Mouse (Mus musculus) kidney, embryonic 14.5 days (tissue): ENCODE data around the gene Opn4. TPM values are rescaled to one million over a fixed set of nuclear protein-coding genes. Genes with fewer than 3 reads are reported as not detected.

Experiments used
- ATAC-seq: fragments of 200-750 bp; cut with Nextera tagmentation; 2 replicates; pipeline ENCODE4 v1.8.0; 2017; ENCODE audit warnings: moderate number of reproducible peaks, mild to moderate bottlenecking, moderate TSS enrichment, moderate library complexity; ENCODE audit not compliant: low FRiP score, low TSS enrichment
- H3K27ac ChIP-seq: fragments of 300-500 bp; sonication (generic); 2 replicates; pipeline ENCODE4 v1.5.1; 2014; ENCODE audit warnings: low read depth, mild to moderate bottlenecking, low read length, moderate library complexity, mixed read lengths
- H3K27me3 ChIP-seq: fragments of 300-500 bp; sonication (generic); 2 replicates; pipeline ENCODE4 v1.6.1; 2014; ENCODE audit warnings: mild to moderate bottlenecking, low read length; ENCODE audit not compliant: control insufficient read depth, insufficient read depth
- H3K36me3 ChIP-seq: fragments of 300-500 bp; sonication (generic); 2 replicates; pipeline ENCODE4 v1.6.1; 2014; ENCODE audit warnings: low read length, mixed read lengths; ENCODE audit not compliant: control insufficient read depth, insufficient read depth
- H3K4me1 ChIP-seq: fragments of 300-500 bp; sonication (generic); 2 replicates; pipeline ENCODE4 v1.6.1; 2014; ENCODE audit warnings: low read length, mixed read lengths; ENCODE audit not compliant: control insufficient read depth, insufficient read depth
- H3K4me2 ChIP-seq: fragments of 300-500 bp; sonication (generic); replicated peaks from 2 replicates; pipeline ENCODE4 v1.6.1; 2014; ENCODE audit warnings: low read depth, mild to moderate bottlenecking, low read length
- H3K4me3 ChIP-seq: fragments of 300-500 bp; sonication (generic); 2 replicates; pipeline ENCODE4 v1.5.1; 2014; ENCODE audit warnings: mild to moderate bottlenecking, low read length
- H3K9ac ChIP-seq: fragments of 300-500 bp; sonication (generic); 2 replicates; pipeline ENCODE4 v1.6.1; 2014; ENCODE audit warnings: low read depth, mild to moderate bottlenecking, low read length, moderate library complexity
- H3K9me3 ChIP-seq: fragments of 300-500 bp; sonication (generic); 2 replicates; pipeline ENCODE4 v1.6.1; 2016; ENCODE audit warnings: low read length; ENCODE audit not compliant: control insufficient read depth
- WGBS: fragments of 180-500 bp; shearing (Covaris S2); extraction: QIAGEN DNeasy Blood & Tissue Kit; methylation state at CpG from one replicate; pipeline ENCODE4 v1.1.7; 2014; 5-methylcytosine and 5-hydroxymethylcytosine counted together
- polyA plus RNA-seq: library from polyadenylated mRNA; unstranded; fragments of >200 nt; fragmentation: Nextera tagmentation; extraction: Ambion mirVana; gene quantifications from 2 replicates; pipeline ENCODE4 v1.2.1, GENCODE M21; 2014

Opn4 gene
- polyA plus RNA-seq, 1 experiment from 2014 or later: 0.20 TPM

GRCm38 (mm10) chr14:34558947-34559346, 41.0 kb downstream of the Opn4 start:
- Histone ChIP-seq H3K9ac (no peak overlapping the region), H3K4me3 (no peak overlapping the region), H3K4me2 (no peak overlapping the region), H3K4me1 (no peaks in the 10 kb centered on the region), H3K27ac (no peak overlapping the region), H3K9me3 (no peaks in the 10 kb centered on the region), H3K36me3 (no peaks in the 10 kb centered on the region), H3K27me3 (no peaks in the 10 kb centered on the region)
- no peak for ATAC-seq
- WGBS: 82% methylated on average over 9 of the region's 9 CpGs

GRCm38 (mm10) chr14:34555211-34555610, 44.7 kb downstream of the Opn4 start:
- H3K9ac ChIP-seq: no peak overlapping the region
- no peak overlapping the region for H3K27ac ChIP-seq
- peaks cover 4% of the 10 kb centered on the region; the same call in 1 of the 2 replicates for H3K27me3 ChIP-seq
- WGBS: 58% methylated on average over 13 of the region's 13 CpGs
- H3K4me3 ChIP-seq: no peak overlapping the region
- no peaks in the 10 kb centered on the region for H3K36me3 ChIP-seq
- ATAC-seq: no peak
- H3K4me2 ChIP-seq: no peak overlapping the region
- H3K4me1 ChIP-seq: no peaks in the 10 kb centered on the region
- no peaks in the 10 kb centered on the region for H3K9me3 ChIP-seq

GRCm38 (mm10) chr14:34554047-34554446, 45.9 kb downstream of the Opn4 start:
- peaks cover 4% of the 10 kb centered on the region; the same call in 1 of the 2 replicates for H3K27me3 ChIP-seq
- no peak for ATAC-seq
- H3K9me3 ChIP-seq: no peaks in the 10 kb centered on the region
- no peaks in the 10 kb centered on the region for H3K4me1 ChIP-seq
- no peak overlapping the region for H3K27ac ChIP-seq
- no peak overlapping the region for H3K9ac ChIP-seq
- no peak overlapping the region for H3K4me2 ChIP-seq
- H3K36me3 ChIP-seq: no peaks in the 10 kb centered on the region
- H3K4me3 ChIP-seq: no peak overlapping the region
- WGBS: 70% methylated on average over 3 of the region's 3 CpGs

- no peak overlapping the region for H3K4me3 ChIP-seq
- H3K4me2 ChIP-seq: no peak overlapping the region
- peaks cover 4% of the 10 kb centered on the region; the same call in 1 of the 2 replicates for H3K27me3 ChIP-seq
- H3K36me3 ChIP-seq: no peaks in the 10 kb centered on the region
- 47% methylated on average over 6 of the region's 6 CpGs for WGBS
- no peak overlapping the region for H3K27ac ChIP-seq
- no peaks in the 10 kb centered on the region for H3K4me1 ChIP-seq
- H3K9me3 ChIP-seq: no peaks in the 10 kb centered on the region
- no peak overlapping the region for H3K9ac ChIP-seq
- no peak for ATAC-seq
Measured at GRCm38 (mm10) chr14:34553470-34553869, 46.5 kb downstream of the Opn4 start.

GRCm38 (mm10) chr14:34552226-34552625, 47.7 kb downstream of the Opn4 start:
- Histone ChIP-seq H3K9ac (no peak overlapping the region; the same call in 1 of the 2 replicates), H3K9me3 (no peaks in the 10 kb centered on the region), H3K27me3 (peaks cover 4% of the 10 kb centered on the region; the same call in 1 of the 2 replicates), H3K4me3 (no peak overlapping the region), H3K4me1 (peaks cover 4% of the 10 kb centered on the region; the same call in 1 of the 2 replicates), H3K36me3 (no peaks in the 10 kb centered on the region), H3K27ac (no peak overlapping the region), H3K4me2 (no peak overlapping the region)
- 91% methylated on average over 5 of the region's 5 CpGs for WGBS
- no peak for ATAC-seq

GRCm38 (mm10) chr14:34549004-34549671, 50.8 kb downstream of the Opn4 start:
- Histone ChIP-seq H3K9me3 (no peaks in the 10 kb centered on the region), H3K9ac (peak overlapping the region; percentile 70), H3K4me3 (peak overlapping the region; percentile 68), H3K4me1 (peaks cover 10% of the 10 kb centered on the region; the same call in 1 of the 2 replicates), H3K4me2 (peak overlapping the region; percentile 89), H3K27me3 (peaks cover 4% of the 10 kb centered on the region; the same call in 1 of the 2 replicates), H3K36me3 (no peaks in the 10 kb centered on the region), H3K27ac (peak overlapping the region; percentile 59)
- 1% methylated on average over 51 of the region's 55 CpGs for WGBS
- ATAC-seq: peak; percentile 96

GRCm38 (mm10) chr14:34548391-34549001, 51.4 kb downstream of the Opn4 start:
- Histone ChIP-seq H3K4me1 (peaks cover 10% of the 10 kb centered on the region; the same call in 1 of the 2 replicates), H3K9me3 (no peaks in the 10 kb centered on the region)

GRCm38 (mm10) chr14:34544545-34544944, 55.4 kb downstream of the Opn4 start:
- Histone ChIP-seq H3K9ac (no peak overlapping the region), H3K27ac (no peak overlapping the region), H3K9me3 (no peaks in the 10 kb centered on the region), H3K27me3 (peaks cover 4% of the 10 kb centered on the region; the same call in 1 of the 2 replicates), H3K4me2 (no peak overlapping the region), H3K4me1 (peaks cover 13% of the 10 kb centered on the region; the same call in 1 of the 2 replicates), H3K36me3 (no peaks in the 10 kb centered on the region), H3K4me3 (no peak overlapping the region)
- 79% methylated on average over 2 of the region's 2 CpGs for WGBS
- ATAC-seq: no peak

More at GRCm38 (mm10) chr14:34548391-34549001, 51.4 kb downstream of the Opn4 start:
- peak; percentile 56 for ATAC-seq
- Histone ChIP-seq H3K9ac (peak overlapping the region; percentile 70), H3K4me3 (peak overlapping the region; percentile 68), H3K4me2 (peak overlapping the region; percentile 89), H3K27ac (peak overlapping the region; percentile 59), H3K27me3 (peaks cover 4% of the 10 kb centered on the region; the same call in 1 of the 2 replicates), H3K36me3 (no peaks in the 10 kb centered on the region)
- WGBS: under 1% methylated on average over 27 of the region's 27 CpGs

- H3K9ac ChIP-seq: no peak overlapping the region
- no peak overlapping the region for H3K27ac ChIP-seq
- peaks cover 13% of the 10 kb centered on the region; the same call in 1 of the 2 replicates for H3K4me1 ChIP-seq
- no peak overlapping the region for H3K4me2 ChIP-seq
- no peaks in the 10 kb centered on the region for H3K36me3 ChIP-seq
- ATAC-seq: no peak
- H3K27me3 ChIP-seq: peaks cover 4% of the 10 kb centered on the region; the same call in 1 of the 2 replicates
- WGBS: 89% methylated on average over 6 of the region's 6 CpGs
- H3K9me3 ChIP-seq: no peaks in the 10 kb centered on the region
- no peak overlapping the region for H3K4me3 ChIP-seq
Measured at GRCm38 (mm10) chr14:34544001-34544400, 55.9 kb downstream of the Opn4 start.
